Mouse (Mus musculus) adrenal gland, adult 8-10 months (tissue): ENCODE measurements around the gene Phf24. TPM values are rescaled to one million over a fixed set of nuclear protein-coding genes. Genes with fewer than 3 reads are reported as not detected.

Experiments used
- DNase-seq: peaks from one replicate; pipeline ENCODE4 v3.0.0; 2022
- total RNA-seq, 4 experiments: library from RNA; stranded (reverse); gene quantifications; 2 replicates each; pipeline ENCODE4 v1.2.4; 2022

Phf24 gene
- total RNA-seq, 4 experiments from 2014 or later, result 3.1 to 4.5 (median 3.8) TPM

- DNase-seq, result no peak
Measured at GRCm38 (mm10) chr4:42915311-42915710, 1.1 kb upstream of the Phf24 start.

GRCm38 (mm10) chr4:42915966-42916365 lies 494 bp upstream of the Phf24 start:
- no peak for DNase-seq

- no peak for DNase-seq
Measured at GRCm38 (mm10) chr4:42917402-42917774, 928 bp downstream of the Phf24 start.

GRCm38 (mm10) chr4:42920726-42921125 lies 4.3 kb downstream of the Phf24 start:
- no peak for DNase-seq

GRCm38 (mm10) chr4:42921536-42921935 lies 5.1 kb downstream of the Phf24 start:
- DNase-seq, result no peak

GRCm38 (mm10) chr4:42922056-42922455 lies 5.6 kb downstream of the Phf24 start:
- no peak for DNase-seq

GRCm38 (mm10) chr4:42922461-42922860 lies 6.0 kb downstream of the Phf24 start:
- DNase-seq, result no peak

GRCm38 (mm10) chr4:42924095-42924710 lies 7.7 kb downstream of the Phf24 start:
- no peak for DNase-seq

- DNase-seq, result no peak
Measured at GRCm38 (mm10) chr4:42928209-42928608, 11.7 kb downstream of the Phf24 start.

- DNase-seq, result no peak
Measured at GRCm38 (mm10) chr4:42928952-42929351, 12.5 kb downstream of the Phf24 start.

- no peak for DNase-seq
Measured at GRCm38 (mm10) chr4:42932229-42932969, 15.9 kb downstream of the Phf24 start.

- no peak for DNase-seq
Measured at GRCm38 (mm10) chr4:42933630-42934029, 17.2 kb downstream of the Phf24 start.

GRCm38 (mm10) chr4:42941396-42941795 lies 24.9 kb downstream of the Phf24 start:
- no peak for DNase-seq

GRCm38 (mm10) chr4:42943341-42943740 lies 26.9 kb downstream of the Phf24 start:
- DNase-seq, result no peak

GRCm38 (mm10) chr4:42944185-42944584 lies 27.7 kb downstream of the Phf24 start:
- DNase-seq, result no peak

GRCm38 (mm10) chr4:42945043-42945442 lies 28.6 kb downstream of the Phf24 start:
- DNase-seq, result no peak

GRCm38 (mm10) chr4:42945445-42945844 lies 29.0 kb downstream of the Phf24 start:
- no peak for DNase-seq

- DNase-seq, result no peak
Measured at GRCm38 (mm10) chr4:42945952-42946351, 29.5 kb downstream of the Phf24 start.

- no peak for DNase-seq
Measured at GRCm38 (mm10) chr4:42946733-42947290, 30.4 kb downstream of the Phf24 start.

- DNase-seq, result no peak
Measured at GRCm38 (mm10) chr4:42948527-42948926, 32.1 kb downstream of the Phf24 start.

GRCm38 (mm10) chr4:42949051-42949675 lies 32.7 kb downstream of the Phf24 start:
- DNase-seq, result no peak

- DNase-seq, result peak; percentile 99
Measured at GRCm38 (mm10) chr4:42949676-42950051, 33.2 kb downstream of the Phf24 start, which contains the start of gene Dnajb5. Gene Dnajb5 (plus strand): TSS chr4:42949814.

GRCm38 (mm10) chr4:42950065-42950558 lies 33.7 kb downstream of the Phf24 start:
- DNase-seq, result peak; percentile 83
